Mouse (Mus musculus): Measurements from ENCODE around the gene Prdm15. TPM values are rescaled to one million over a fixed set of nuclear protein-coding genes. Genes with fewer than 3 reads are reported as not detected.

Gene Prdm15
- polyA plus RNA-seq (2016; fragmentation: Nextera tagmentation; extraction: Ambion mirVana) = 14.1 and 17.1 TPM in 2 replicates

- under 1% methylated on average over 31 of the region's 31 CpGs for WGBS
- H3K4me3 ChIP-seq = peak within 1 kb of the TSS; percentile 95
Measured at GRCm38 (mm10) chr16:97851741-97852319, at the start of gene Prdm15. Gene Prdm15, minus strand, starts transcription at chr16:97851850.

DNA sequence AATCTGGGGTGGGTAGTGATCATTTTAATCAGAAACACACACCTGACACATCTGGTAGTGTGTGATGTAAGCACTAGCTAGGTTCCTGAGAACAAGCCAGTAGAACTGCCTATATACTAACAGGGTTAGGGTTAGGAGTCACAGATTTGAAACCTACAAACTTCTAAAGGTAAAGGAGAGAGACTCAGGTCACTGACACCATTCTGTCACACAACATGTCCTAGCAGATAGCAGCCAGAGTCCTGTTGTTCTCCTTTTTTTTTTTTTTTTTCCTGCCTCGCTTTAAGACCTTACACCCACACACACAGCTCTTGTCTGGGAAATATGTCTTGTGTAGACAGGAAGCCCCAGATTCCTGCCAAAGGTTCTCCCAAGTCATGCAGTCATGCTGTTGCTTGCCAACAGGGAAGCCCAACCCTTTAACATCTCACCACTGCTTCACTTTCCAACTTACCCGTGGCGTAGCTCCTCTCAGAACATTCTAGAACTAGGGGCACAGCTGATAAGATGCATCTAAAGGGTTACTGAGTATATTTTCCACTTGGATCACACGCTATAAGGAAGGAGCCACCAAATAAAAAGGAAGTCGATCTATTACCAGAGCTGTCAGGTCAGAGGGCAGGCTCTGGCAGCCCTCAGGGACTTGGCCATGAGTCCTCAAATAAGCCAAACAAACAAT is 45.8 kb upstream of the Prdm15 start:
- Histone ChIP-seq H3K4me1 (no peaks in the 10 kb centered on the region), H3K27ac (no peak overlapping the region), H3K27me3 (ENCODE audit: low read depth, poor library complexity, severe bottlenecking) (no peaks in the 10 kb centered on the region), H3K9me3 (replicated peaks) (no peaks in the 10 kb centered on the region), H3K4me3 (no peak overlapping the region), H3K36me3 (no peaks in the 10 kb centered on the region)
- DNase-seq (ENCODE audit: low spot score) = no peak
- WGBS = 86% methylated on average over 5 of the region's 5 CpGs

More at GRCm38 (mm10) chr16:97851741-97852319, at the start of gene Prdm15:
- DNase-seq (ENCODE audit: low spot score) = no peak
- peaks cover 26% of the 10 kb centered on the region for H3K36me3 ChIP-seq
- peak within 1 kb of the TSS; percentile 100 for H3K27ac ChIP-seq
- H3K9me3 ChIP-seq (replicated peaks) = no peaks in the 10 kb centered on the region
- H3K4me1 ChIP-seq = peaks cover 22% of the 10 kb centered on the region
- no peaks in the 10 kb centered on the region for H3K27me3 ChIP-seq (ENCODE audit: low read depth, poor library complexity, severe bottlenecking)

DNA sequence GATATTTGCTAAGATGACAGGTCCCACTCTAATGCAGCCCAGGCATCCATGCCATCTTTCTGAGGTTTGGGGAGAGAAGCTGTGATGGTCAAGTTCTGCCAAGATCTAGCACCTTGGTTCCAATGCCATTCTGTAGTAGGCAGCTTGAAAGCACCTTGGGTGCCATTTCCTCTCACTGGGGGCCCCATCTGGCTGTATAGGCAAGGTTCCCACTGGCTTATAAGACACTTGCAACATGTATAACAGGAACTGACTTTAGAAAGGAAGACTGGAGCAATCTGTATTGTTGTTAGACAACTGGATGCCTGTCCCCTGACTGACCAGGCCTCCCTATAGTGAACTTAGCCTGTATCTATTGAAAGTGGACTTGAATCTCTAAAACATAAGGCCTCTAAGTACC is 36.1 kb upstream of the Prdm15 start:
- H3K36me3 ChIP-seq = no peaks in the 10 kb centered on the region; the same call in 1 of the 2 replicates

GRCm38 (mm10) chr16:97883696-97884095 is 32.0 kb upstream of the Prdm15 start:
- Histone ChIP-seq H3K36me3 (peaks cover 3% of the 10 kb centered on the region; the same call in 1 of the 2 replicates), H3K27me3 (ENCODE audit: low read depth, poor library complexity, severe bottlenecking) (no peaks in the 10 kb centered on the region), H3K27ac (no peak overlapping the region), H3K4me1 (no peaks in the 10 kb centered on the region), H3K4me3 (no peak overlapping the region), H3K9me3 (replicated peaks) (no peaks in the 10 kb centered on the region)
- 97% methylated on average over 1 of the region's 1 CpGs for WGBS
- no peak for DNase-seq (ENCODE audit: low spot score)

More for the DNA sequence above, 36.1 kb upstream of the Prdm15 start:
- H3K4me3 ChIP-seq = no peak overlapping the region
- DNase-seq (ENCODE audit: low spot score) = no peak
- no peaks in the 10 kb centered on the region for H3K4me1 ChIP-seq
- H3K9me3 ChIP-seq (replicated peaks) = no peaks in the 10 kb centered on the region
- no peak overlapping the region for H3K27ac ChIP-seq
- H3K27me3 ChIP-seq (ENCODE audit: low read depth, poor library complexity, severe bottlenecking) = no peaks in the 10 kb centered on the region

DNA sequence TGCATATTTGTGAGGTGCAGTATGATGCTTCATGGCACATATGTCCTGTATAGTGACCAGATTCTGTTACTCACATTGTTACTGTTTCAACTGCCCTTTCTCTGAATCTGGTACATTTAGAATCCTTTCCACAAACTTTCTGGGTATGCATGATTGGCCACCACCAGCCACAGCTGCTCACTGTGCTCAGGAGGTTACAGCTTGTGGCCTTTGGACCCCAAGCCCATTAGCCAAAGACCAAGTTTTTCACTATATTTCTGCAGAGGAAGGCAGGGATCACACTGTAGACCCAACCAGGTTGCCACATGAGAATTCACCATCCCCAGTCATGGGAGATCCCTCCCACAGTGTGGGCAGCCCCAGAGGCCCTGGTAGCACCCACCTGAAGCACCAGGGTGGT is 31.2 kb upstream of the Prdm15 start:
- Histone ChIP-seq H3K9me3 (replicated peaks) (no peaks in the 10 kb centered on the region), H3K36me3 (peaks cover 3% of the 10 kb centered on the region; the same call in 1 of the 2 replicates), H3K27me3 (ENCODE audit: low read depth, poor library complexity, severe bottlenecking) (no peaks in the 10 kb centered on the region), H3K4me3 (no peak overlapping the region), H3K4me1 (no peaks in the 10 kb centered on the region), H3K27ac (no peak overlapping the region)
- no peak for DNase-seq (ENCODE audit: low spot score)

DNA sequence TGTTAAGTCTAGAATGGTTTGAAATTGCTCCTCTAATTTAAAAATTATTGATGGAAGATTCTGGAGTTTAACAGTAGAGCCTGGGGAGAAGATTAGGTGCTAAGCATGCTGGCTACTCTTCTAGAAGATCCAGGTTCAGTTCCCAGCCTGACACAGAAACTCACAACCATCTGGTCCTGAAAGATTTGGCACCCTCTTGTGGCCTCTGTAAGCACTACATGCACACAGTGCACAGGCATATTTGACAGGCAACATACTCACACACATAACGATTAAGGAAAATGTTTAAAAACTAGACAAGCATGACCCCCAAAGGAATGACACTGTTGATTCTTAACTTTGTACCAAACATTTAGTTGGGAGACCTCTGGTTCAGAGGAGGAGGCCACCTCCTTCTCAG is 27.5 kb upstream of the Prdm15 start:
- no peak overlapping the region for H3K4me3 ChIP-seq
- no peaks in the 10 kb centered on the region for H3K9me3 ChIP-seq (replicated peaks)
- DNase-seq (ENCODE audit: low spot score) = peak; percentile 51
- H3K36me3 ChIP-seq = peaks cover 16% of the 10 kb centered on the region; the same call in 1 of the 2 replicates
- H3K27me3 ChIP-seq (ENCODE audit: low read depth, poor library complexity, severe bottlenecking) = no peaks in the 10 kb centered on the region
- no peaks in the 10 kb centered on the region for H3K4me1 ChIP-seq
- WGBS = 84% methylated on average over 1 of the region's 1 CpGs
- no peak overlapping the region for H3K27ac ChIP-seq

DNA sequence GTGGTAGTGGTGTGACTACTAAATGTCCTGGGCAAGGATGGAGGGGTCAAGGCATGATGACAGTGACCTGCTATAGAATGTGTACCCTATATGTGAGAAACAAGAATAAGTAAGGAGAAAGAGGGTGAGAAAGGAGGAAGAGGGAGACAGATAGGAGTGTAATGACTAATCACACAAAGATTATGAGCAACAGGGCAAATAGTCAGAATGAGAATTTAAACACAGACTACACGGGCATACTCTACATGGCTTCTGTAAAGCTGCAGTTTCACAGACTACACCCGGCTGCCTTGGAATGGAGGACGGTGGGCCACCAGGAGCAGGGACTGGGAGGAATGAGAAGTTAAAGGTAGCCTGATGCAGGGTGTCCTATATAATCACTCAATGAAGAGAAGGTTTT is 25.9 kb upstream of the Prdm15 start:
- no peak for DNase-seq (ENCODE audit: low spot score)
- no peaks in the 10 kb centered on the region for H3K9me3 ChIP-seq (replicated peaks)
- no peak overlapping the region for H3K4me3 ChIP-seq
- H3K4me1 ChIP-seq = no peaks in the 10 kb centered on the region
- H3K27me3 ChIP-seq (ENCODE audit: low read depth, poor library complexity, severe bottlenecking) = no peaks in the 10 kb centered on the region
- WGBS = 93% methylated on average over 3 of the region's 3 CpGs
- peaks cover 25% of the 10 kb centered on the region; the same call in 1 of the 2 replicates for H3K36me3 ChIP-seq
- no peak overlapping the region for H3K27ac ChIP-seq

DNA sequence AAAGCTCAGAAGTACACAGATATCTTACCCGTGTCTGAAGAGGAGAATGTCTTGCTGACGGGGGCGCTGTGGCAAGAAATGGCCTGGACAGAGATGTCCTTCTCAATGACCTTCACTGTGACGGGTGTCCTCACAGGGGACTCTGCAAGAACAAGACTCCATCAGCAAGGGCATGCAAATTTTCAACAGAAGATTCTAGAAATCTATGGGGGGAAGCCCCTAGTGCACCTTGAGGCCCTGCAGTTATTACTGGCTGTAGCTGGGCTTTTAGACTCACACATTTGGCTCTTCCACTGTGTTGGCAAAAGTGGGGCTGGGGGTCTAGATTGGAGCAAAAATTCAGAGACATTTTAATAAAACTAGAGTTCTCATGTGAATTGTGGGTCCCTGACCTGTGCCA is 23.5 kb upstream of the Prdm15 start:
- peaks cover 23% of the 10 kb centered on the region; the same call in 1 of the 2 replicates for H3K36me3 ChIP-seq
- no peak overlapping the region for H3K4me3 ChIP-seq
- no peaks in the 10 kb centered on the region for H3K4me1 ChIP-seq
- no peaks in the 10 kb centered on the region for H3K9me3 ChIP-seq (replicated peaks)
- DNase-seq (ENCODE audit: low spot score) = no peak
- WGBS = 92% methylated on average over 4 of the region's 4 CpGs
- no peaks in the 10 kb centered on the region for H3K27me3 ChIP-seq (ENCODE audit: low read depth, poor library complexity, severe bottlenecking)
- H3K27ac ChIP-seq = no peak overlapping the region

DNA sequence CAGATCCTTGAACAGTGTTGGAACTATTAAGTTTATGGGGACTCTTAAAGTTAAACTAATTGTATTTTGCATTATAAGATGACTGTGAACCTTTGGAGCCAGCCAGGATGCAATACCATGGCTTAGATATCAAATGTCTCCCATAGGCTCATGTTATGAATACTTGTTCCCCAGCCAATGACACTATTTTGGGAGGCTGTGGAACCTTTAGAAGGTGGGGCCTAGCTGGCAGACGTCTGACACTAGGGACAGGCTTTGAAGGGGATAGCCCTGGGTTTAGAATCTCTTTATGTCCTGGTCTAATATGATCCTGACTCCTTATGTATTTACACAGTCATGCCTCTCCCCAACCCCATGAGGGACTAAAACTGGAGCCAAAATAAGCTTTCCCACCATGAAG is 22.7 kb upstream of the Prdm15 start:
- WGBS = 63% methylated on average over 1 of the region's 1 CpGs
- Histone ChIP-seq H3K4me1 (no peaks in the 10 kb centered on the region), H3K27me3 (ENCODE audit: low read depth, poor library complexity, severe bottlenecking) (no peaks in the 10 kb centered on the region), H3K9me3 (replicated peaks) (no peaks in the 10 kb centered on the region), H3K4me3 (no peak overlapping the region), H3K36me3 (peaks cover 27% of the 10 kb centered on the region), H3K27ac (no peak overlapping the region)
- DNase-seq (ENCODE audit: low spot score) = no peak

DNA sequence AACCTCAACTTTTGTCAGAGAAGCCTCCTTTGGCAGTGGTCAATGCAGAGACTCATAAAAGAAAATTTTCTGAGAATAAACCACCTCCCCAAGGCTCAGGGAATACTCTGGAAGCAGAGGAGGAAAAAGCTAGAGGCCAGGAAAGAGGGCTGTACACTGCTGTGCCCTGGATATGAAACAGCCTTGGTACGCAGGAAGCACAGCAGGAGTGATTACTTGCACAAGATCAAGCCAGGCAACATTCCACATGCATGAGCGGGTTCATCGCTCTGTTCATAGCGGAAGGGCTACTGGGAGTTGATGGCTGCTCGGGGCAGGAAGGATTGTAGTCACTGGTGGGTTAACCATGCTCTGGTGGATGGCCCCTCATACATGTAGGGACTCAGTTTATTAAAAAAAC is 21.0 kb upstream of the Prdm15 start:
- H3K36me3 ChIP-seq = peaks cover 39% of the 10 kb centered on the region
- H3K27me3 ChIP-seq (ENCODE audit: low read depth, poor library complexity, severe bottlenecking) = no peaks in the 10 kb centered on the region
- no peak overlapping the region for H3K27ac ChIP-seq
- no peaks in the 10 kb centered on the region for H3K9me3 ChIP-seq (replicated peaks)
- 89% methylated on average over 5 of the region's 5 CpGs for whole genome bisulfite sequencing
- no peaks in the 10 kb centered on the region for H3K4me1 ChIP-seq
- no peak overlapping the region for H3K4me3 ChIP-seq
- DNase-seq (ENCODE audit: low spot score) = no peak

DNA sequence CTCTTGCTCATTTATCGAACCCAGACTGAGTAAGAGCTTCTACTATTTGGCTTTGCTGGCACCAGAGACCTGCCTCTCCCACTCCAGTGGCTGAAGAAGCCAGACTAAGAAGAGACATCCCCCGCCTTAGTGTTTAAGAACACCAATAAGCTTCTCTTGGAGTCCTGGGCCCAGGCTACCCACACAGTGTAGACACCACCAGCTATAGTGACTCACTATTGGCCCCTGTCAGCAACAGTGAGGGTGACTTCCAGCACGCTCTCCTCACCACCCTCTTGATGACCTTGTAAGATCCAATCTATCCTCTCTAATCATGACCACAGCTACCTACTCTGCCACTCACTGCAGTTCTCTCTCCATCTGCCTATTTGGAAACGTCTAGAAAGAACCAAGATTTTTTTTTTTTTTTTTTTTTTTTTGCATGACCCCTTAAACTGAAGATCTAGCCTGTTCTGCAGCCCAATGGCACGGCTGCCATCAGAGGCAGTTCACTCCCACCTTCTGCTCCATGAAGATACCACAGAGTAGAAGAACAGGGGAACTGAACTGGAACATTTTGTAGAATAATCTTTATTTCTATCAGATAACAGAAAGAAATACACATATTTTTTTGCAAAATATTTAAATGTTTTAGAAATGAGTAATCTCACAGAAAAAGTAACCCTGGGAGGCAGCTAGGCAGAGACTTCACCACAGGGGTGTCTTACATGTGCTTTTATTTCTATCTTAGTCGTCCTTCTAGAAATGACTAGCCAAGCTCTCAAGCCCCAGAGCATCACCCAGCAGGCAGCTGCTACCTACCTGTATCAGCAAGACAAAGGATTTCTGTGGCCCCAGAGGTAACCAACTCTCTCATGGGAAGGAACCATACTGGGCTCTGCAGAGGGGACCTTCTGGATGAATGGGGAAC is 17.8 kb upstream of the Prdm15 start:
- Histone ChIP-seq H3K27ac (no peak overlapping the region), H3K27me3 (ENCODE audit: low read depth, poor library complexity, severe bottlenecking) (no peaks in the 10 kb centered on the region), H3K36me3 (peaks cover 33% of the 10 kb centered on the region), H3K9me3 (replicated peaks) (no peaks in the 10 kb centered on the region), H3K4me3 (no peak overlapping the region), H3K4me1 (no peaks in the 10 kb centered on the region)
- WGBS = 73% methylated on average over 6 of the region's 6 CpGs
- no peak for DNase-seq (ENCODE audit: low spot score)

DNA sequence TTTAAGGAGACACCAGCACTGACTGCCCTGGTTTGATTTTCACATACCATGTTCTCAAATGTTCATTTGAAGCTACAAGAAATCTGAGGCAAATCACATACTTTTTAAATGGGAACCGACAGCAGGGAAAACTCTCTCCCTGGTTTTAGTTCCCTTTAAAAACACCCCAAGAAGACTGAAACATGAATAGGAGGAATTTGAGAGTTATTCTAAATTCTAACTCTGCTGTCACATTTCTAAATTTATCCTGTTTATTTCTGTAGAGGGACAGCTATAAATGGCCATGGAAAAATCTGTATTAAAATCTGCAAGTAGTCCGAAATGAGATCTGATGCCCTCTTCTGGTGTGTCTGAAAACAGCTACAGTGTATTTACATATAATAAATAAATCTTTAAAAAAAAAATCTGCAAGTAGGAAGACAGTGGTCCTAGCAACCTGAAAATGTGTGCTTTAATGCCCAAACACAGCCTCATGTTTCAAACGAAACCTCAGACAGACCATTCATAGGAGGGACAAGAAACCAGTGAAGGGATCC is 12.3 kb upstream of the Prdm15 start:
- 86% methylated on average over 3 of the region's 3 CpGs for WGBS
- Histone ChIP-seq H3K4me1 (no peaks in the 10 kb centered on the region), H3K36me3 (peaks cover 22% of the 10 kb centered on the region), H3K4me3 (no peak overlapping the region), H3K9me3 (replicated peaks) (no peaks in the 10 kb centered on the region), H3K27me3 (ENCODE audit: low read depth, poor library complexity, severe bottlenecking) (no peaks in the 10 kb centered on the region), H3K27ac (no peak overlapping the region)
- no peak for DNase-seq (ENCODE audit: low spot score)

DNA sequence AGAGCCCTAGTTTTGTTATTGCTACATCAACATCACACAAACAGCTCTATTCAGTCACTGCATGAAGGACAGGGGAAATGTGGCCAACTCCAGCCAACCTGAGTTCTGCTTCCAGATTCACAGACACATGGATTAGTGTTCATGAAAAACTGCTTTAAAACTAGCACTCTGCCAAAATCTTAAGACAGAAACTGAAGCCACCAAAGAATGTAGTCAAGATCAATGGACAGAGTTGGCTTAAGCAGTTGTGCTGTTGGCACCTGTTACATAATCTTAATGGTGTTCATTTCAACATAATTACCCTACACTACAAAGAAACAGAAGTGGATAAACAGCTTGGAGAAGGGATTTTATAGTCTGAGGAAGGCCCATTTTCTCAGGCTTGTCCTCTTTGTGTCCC is 4.4 kb upstream of the Prdm15 start:
- no peak for DNase-seq (ENCODE audit: low spot score)

More for the DNA sequence above, 4.4 kb upstream of the Prdm15 start:
- Histone ChIP-seq H3K4me3 (no peak overlapping the region), H3K9me3 (replicated peaks) (no peaks in the 10 kb centered on the region), H3K27me3 (ENCODE audit: low read depth, poor library complexity, severe bottlenecking) (no peaks in the 10 kb centered on the region), H3K4me1 (peaks cover 3% of the 10 kb centered on the region; the same call in 1 of the 2 replicates), H3K27ac (no peak overlapping the region), H3K36me3 (peaks cover 6% of the 10 kb centered on the region; the same call in 1 of the 2 replicates)
